Mouse (Mus musculus): ENCODE measurements around the gene 4931428L18Rik. TPM values are rescaled to one million over a fixed set of nuclear protein-coding genes. Genes with fewer than 3 reads are reported as not detected.
"Not testable (repeated sequence)": the region's sequence is repeated elsewhere in the genome, so short reads cannot be mapped to it uniquely, and the experiment has no call there.

The 4931428L18Rik gene
- total RNA-seq, 1 experiment from 2014 or later: not detected

DNA sequence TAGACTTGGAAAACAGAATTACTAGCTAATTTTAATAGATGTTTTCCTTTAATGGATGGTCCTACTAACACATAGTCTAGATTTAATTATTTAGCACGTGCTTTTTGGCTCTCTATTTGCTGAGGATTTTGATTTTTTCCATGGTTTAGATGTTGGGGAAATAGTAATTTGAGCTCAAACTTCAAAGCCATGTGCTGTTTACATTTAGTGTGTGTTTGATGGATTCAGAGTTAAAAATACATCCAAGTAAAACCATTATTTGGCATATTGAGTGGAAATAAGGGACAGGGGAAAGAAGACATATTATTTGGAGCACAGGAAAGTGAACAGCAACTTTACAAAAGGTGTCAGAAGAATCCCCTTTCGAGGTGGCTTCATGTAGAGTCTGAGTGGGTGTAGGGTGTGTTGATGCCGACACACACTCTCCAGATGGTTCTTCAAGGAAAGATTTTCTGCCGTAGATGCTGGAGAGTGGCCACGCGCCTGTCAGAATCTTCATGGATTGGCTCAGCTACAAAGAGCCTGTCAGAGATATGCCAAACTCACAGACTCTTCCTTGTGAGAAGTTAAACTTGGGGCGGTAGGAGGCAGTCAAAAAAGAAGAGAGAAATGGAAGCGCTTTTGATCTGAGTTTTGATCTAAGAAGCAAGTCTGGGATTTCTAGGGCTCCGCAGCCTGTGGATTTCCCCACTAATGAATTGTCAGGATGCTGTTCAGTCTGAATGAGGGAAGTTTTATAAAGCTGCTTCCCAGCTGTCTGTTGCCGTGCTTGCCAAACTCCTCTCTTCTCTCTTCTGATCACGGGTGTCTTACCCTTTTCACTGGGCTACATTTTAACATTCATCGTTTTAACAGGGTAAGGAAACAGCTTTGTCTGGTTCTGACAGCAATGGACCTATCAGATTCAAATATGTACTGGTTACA lies 157.4 kb downstream of the 4931428L18Rik start:
- ATAC-seq (replicated peaks; ENCODE audit: low read depth, poor library complexity, severe bottlenecking): no peak

DNA sequence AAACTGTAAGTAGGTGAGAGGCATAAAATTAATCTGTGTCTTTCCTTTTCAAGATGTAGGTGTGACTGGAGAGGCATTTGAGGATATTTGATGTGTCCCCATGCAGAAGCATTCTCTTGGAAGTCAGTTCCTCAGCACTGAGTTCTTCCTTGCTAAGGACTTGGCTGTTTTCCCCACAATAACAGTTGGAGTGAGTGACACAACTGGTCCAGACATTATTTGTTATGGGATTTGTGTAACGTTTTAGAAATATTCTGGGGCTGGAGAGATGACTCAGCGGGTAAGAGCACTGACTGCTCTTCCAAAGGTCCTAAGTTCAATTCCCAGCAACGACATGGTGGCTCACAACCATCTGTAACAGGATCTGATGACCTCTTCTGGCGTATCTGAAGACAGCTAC lies 162.7 kb downstream of the 4931428L18Rik start:
- no peak for ATAC-seq (replicated peaks; ENCODE audit: low read depth, poor library complexity, severe bottlenecking)

DNA sequence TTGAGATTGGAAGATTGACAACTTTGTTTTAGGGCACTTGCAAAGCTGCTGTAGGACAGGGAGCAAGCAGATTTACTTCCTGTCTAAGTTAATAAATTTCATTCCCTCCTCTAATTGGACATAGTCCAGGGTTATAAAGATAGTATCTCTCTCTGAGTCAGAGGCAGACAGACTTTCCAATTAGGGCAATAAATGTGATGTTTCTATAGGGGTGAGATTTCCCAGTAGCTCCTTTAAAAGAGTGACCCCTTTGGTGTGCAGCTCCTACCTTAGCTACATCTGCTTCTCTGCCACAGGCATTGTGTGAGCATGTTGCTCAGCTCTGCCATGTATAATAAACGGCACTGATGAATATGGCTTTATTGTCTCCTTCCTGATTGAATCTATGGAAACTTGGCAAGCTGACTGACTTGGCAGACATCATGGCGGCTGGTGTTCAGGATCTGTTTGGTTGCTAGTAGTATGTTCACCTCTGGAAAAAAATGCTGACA lies 163.6 kb downstream of the 4931428L18Rik start:
- ATAC-seq (replicated peaks; ENCODE audit: low read depth, poor library complexity, severe bottlenecking): no peak

DNA sequence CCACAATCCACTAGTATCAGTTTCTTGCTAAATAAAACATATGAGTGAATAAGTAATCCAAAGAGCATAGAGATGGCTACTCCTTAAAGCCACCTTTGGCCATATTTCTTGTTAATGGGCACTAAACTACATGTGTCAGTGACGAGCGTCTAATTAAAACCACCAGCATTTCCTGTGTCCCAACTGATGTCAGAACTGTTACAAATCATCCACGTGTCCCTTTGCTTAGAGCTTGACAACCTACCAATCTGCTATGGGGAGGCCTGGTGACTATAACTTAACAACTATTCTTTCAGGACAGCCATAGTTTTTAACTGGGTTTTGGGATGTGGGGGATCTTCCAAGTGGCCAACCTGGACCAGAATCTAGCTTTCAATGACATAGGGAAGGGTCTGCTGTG lies 164.3 kb downstream of the 4931428L18Rik start:
- 0 out of 2 replicates have a peak, but pooled peaks have one; percentile 32 for ATAC-seq (replicated peaks; ENCODE audit: low read depth, poor library complexity, severe bottlenecking)

DNA sequence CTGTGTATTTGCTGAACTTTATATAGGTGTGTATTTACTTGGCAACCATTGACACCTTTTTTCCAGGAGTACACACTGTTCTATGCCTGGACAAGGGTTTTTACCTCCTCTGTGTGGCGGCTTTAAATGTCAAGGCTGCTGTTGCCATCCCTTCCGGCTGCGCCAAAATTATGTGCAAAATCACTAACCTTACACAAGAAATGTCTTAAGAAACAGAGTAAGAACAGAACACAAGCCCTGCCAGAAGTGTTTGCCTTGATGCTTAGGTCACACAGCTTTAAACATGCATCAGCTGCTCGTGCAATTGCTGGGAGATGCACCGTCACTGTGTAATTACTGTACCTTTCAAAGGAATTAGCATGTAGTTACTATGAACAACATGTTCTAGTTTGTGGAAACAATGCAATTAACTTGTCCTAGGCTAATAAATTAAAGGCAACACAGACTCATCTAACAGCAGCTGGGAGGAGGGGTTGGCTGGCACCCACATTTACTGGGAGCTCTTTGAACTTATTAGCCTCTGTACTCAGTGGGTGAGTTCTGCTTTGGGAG lies 171.0 kb downstream of the 4931428L18Rik start:
- ATAC-seq (replicated peaks; ENCODE audit: low read depth, poor library complexity, severe bottlenecking): no peak

DNA sequence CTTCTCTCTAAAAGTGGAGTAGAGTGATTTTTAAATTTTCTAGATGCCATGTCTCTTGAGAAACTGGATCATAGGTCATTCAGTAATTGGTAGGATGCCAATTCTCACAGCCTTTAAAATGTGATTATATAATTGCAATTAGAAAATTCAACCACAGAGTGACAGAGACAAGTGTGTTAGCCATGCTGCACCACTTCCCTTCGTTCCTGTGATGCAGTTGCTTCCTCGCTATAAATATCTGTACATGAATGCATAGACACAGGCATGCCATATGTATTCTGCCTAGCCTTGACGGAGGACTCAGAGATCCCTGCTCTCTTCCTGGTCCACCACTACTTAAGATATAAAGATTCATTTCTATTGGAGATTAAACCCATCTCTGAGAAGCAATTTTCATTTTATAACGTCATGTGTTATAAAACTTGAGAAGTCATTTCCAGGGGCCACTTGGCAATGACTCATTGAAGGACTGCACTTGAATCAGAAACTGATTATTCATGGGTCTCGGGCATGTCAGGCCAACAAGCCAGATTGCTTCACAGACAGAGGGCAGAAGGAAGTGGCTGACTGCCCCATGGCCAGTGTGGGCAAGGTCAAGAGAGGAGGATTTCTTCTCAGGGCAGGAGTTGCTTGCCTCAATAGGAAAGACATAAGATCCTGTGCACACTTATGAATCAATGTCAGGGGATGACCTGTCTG lies 172.4 kb downstream of the 4931428L18Rik start:
- peak; percentile 60 for ATAC-seq (replicated peaks; ENCODE audit: low read depth, poor library complexity, severe bottlenecking)

DNA sequence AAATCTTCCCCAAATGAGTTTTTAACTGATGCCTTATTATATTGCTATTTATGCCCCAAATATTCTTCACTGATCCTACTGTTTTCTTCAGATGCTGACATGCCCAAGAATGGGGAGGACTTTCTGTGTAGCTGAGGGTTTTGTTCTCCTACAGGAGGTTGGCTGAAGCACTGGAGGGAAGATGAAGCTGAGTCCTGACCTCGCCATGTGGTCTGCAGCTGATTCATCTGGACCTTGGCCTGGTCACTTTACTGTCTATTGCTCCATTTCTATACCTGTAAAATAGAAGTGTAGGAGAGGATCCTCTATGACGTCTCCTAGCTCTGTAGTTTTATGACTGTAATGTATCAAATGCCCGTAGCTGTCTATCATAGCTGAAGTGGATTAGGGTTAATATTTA lies 179.3 kb downstream of the 4931428L18Rik start:
- ATAC-seq (replicated peaks; ENCODE audit: low read depth, poor library complexity, severe bottlenecking): no peak

DNA sequence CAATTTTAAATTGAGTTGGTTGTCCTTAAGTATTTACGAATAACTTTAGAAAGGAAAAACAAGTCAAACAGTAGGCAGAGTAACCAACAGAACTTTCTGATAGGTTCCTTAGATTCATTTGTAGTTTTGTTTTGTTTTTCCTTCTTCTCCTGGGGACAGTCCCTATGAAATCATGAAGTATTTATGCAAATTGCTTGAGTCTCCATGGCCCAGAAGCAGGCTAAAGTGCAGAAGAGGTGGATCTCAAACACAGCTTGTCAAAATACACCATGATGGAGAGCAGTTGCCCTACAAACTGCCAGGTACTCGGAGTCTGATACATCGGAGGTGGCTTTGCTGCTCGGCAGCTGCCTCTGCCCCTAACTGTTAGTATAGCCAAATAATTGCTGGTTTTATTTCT lies 179.7 kb downstream of the 4931428L18Rik start:
- no peak for ATAC-seq (replicated peaks; ENCODE audit: low read depth, poor library complexity, severe bottlenecking)

DNA sequence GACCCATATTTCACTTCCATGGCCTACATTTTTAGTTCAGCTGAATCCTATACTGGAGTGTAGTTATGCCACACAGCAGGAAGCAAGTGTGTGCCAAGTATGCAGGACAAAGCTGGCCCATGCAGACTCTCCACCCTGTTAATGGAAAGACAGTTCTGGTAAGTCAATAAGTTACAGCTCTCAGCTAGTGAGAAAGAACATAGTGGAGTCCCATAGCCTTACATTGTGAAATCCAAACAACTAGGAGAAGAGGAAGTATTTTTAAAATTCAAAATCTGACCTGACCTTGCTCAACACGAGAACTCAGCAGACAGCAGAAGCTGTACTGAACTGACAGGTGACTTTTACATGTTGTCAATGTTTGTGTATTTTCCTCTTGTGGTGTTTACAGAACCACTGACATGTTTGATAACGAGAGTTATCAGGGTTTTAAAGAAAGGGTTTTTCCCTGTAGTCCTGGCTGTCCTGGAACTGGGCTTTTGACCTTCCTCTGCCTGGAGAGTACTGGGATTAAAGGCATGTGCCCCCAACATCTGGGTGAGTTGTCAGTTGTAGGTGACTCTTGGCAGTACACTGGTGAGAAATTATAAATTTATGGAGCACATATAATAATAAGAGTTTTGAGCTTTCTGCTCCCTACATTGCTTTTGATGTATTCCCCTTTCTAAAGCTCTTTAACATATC lies 188.5 kb downstream of the 4931428L18Rik start:
- no peak for ATAC-seq (replicated peaks; ENCODE audit: low read depth, poor library complexity, severe bottlenecking)

DNA sequence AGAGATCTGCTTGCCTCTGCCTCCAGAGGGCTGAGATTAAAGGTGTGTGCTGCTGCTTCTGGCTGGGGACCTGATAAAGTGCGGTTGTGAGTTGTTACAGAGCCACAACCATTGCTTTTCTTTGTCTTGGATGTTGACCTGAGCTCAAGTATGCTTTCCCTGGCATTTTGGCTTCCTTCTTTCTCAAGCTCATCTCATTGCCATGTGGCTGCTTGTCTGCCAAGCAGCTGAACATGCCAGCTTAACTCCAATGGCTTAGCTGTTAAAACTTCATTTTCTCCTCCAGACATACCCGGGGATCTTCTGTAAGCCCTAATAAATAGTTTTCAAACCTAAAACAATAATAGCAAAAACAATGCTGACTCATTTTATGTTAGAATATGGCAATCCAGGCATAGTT lies 190.1 kb downstream of the 4931428L18Rik start:
- ATAC-seq (replicated peaks; ENCODE audit: low read depth, poor library complexity, severe bottlenecking): no peak

DNA sequence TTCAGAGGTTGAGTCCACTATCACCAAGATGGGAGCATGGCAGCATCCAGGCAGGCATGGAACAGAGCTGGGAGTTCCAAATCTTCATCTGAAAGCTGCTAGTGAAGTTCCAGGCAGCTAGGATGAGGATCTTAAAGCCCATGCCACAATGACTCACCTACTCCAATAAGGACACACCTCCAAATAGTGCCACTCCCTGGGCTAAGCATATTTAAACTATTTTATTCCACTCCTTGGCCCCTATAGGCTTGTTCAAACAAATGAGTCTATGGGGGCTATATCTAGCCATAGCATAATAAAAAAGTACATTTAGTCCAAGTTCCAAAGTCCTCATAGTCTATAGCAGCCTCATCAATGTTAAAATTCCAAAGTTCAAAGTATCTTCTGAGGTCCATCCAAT lies 199.3 kb downstream of the 4931428L18Rik start:
- no peak for ATAC-seq (replicated peaks; ENCODE audit: low read depth, poor library complexity, severe bottlenecking)

DNA sequence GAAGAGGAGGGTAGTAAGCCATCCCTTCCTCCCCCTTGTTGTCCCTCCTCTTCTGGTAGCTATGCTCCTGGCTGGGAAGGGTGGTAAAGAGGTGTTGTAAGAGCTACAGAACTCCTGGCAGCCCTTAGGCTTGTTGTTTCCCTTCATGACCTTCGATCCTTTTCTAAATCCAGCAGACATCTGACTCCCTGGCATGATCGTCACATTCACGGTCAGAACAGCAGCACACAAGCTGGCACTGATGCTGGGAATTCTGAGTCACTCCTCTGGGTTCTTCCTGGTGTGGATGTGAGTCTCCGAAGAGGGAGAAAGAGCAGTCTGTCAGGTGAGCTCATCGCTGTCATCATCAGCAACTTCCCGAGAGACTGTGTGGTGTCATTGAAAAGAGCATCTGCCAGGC lies 203.2 kb downstream of the 4931428L18Rik start:
- ATAC-seq (replicated peaks; ENCODE audit: low read depth, poor library complexity, severe bottlenecking): no peak

DNA sequence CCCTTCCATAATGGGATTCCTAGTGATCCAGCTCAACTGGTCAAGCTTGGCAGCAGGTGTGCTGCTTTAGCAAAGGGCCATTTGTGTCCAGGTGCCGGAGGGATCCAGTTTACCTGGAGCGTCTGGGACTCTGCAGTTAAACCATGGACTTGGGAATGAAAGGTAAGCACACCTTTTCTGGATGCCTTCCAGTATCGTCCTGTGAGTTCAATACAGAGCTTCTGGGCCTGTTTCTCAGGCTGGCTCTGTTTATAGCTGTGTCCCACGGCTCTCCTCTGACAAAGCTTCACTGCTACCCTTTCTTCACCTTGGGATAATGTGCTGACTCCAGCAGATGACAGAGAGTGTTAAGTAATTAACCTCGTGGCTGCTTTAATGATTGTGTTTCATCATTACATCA lies 205.1 kb downstream of the 4931428L18Rik start:
- ATAC-seq (replicated peaks; ENCODE audit: low read depth, poor library complexity, severe bottlenecking): no peak

DNA sequence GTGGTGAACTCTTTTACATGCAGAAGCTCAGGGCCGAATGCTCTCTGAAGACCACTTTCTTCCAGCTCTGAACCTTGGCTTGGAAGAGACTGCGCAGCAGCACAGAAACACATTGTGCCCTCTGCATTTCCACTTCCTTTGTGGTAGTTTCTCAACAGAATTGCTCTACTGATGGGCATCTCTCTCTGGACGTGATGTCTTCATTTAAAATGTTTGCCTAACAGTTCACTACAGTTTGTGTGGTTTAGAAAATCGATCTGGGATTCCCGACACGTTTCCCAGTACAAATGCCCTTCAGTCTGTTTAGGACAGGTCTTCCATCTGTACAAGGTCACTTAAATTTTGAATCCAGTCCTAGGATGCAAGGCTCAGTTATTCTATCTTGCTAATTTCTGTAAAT lies 206.4 kb downstream of the 4931428L18Rik start:
- no peak for ATAC-seq (replicated peaks; ENCODE audit: low read depth, poor library complexity, severe bottlenecking)

DNA sequence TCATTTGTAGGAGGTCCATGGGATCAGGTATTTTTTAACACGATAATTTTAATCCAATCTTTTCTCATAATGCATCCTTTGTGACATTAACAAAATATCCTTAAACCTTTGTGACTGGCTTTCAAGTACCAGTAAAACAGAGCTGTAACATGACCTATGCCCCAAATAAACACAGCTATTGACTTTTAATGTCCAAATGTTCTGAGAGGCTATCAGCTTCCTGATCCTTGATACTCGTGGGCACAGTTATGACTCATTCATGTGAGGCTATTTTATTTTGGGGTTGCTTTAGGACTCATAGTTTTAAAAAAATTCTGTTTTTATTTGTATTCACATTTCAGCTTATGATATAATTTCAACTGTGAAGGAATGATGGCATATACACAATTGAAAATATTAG lies 207.2 kb downstream of the 4931428L18Rik start:
- no peak for ATAC-seq (replicated peaks; ENCODE audit: low read depth, poor library complexity, severe bottlenecking)

DNA sequence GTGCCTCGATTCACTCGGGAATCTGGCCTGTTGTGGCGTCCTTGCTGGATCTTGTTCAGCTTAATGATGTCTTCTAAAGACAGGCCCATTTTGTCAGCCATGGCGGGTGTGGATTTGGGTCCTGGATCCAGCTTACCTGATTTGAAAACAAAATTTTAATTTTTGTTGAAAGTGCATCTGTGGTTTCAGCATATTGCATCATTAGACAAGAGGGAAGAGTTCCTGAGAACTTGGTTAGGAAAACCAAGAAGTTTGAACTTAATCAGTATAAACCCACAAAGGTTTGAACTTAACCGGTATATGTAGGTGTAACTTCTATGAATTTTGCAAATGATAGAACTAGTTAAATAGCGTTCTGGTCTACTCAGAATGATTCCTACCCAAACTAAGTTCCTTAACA lies 244.6 kb downstream of the 4931428L18Rik start, which contains the start of gene AC153137.1:
TSS of gene AC153137.1 (minus strand) at position 101 of the 400 bp plus-strand sequence.
- not testable (repeated sequence) for ATAC-seq (replicated peaks; ENCODE audit: low read depth, poor library complexity, severe bottlenecking)

DNA sequence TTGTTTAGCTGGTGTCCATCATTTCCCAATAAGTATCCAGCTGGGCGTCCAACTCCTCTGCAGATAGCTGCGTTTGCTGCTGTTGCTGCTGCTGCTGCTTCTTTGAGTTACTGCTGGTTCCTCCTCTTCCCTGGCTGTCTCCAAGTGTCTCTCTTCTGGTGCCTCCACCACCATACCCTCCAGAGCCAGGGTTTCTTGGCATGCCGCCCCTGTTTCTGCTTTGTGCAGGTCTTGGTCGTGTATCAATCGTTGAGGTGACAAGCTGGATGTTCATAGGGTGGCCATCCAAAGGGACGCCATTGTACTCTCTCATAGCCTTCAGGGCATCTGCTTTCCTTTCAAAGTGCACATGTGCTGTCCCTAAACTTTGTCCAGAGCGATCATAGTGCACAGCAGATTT lies 245.2 kb downstream of the 4931428L18Rik start:
- not testable (repeated sequence) for ATAC-seq (replicated peaks; ENCODE audit: low read depth, poor library complexity, severe bottlenecking)

DNA sequence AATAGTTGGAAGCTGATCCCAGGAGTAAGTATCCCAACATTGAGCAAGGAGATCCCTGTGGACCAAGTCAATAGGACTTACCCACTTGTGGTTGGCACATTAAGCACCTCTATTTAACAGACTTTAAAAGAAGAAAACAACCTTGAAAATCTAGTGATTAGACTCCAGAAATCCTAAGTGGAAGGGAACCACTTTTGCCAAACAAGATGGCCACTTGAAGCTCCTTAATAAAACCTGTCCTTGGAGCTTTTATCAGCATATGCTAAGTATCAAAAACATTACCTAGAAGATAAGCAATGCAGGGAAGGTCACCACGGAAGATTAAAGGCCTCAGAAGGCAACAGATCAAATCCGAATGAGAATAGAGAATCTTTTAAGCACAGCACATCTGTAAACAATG lies 270.7 kb downstream of the 4931428L18Rik start:
- ATAC-seq (replicated peaks; ENCODE audit: low read depth, poor library complexity, severe bottlenecking): no peak

DNA sequence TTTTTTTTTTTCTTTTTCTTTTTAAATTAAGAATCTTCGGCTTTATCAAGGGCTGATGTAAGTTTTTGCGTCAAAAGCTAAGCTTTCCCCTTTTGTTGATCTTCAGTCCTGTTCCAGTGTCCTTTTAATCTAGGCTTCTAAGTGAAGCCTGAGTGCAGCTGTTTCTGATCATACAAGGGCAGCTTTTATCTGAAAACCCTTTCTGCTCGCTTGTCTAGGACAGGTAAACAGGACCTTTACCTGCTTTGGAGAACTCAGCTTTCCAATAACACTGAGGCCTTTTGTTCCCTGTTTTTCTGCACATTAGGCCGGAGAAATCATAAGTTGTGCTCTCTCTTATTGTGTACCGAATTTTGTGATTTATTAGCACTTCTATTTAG lies 272.0 kb downstream of the 4931428L18Rik start:
- ATAC-seq (replicated peaks; ENCODE audit: low read depth, poor library complexity, severe bottlenecking): no peak

Measured in common myeloid progenitor, adult 5-6 weeks (primary cell).